Mouse (Mus musculus) erythroid progenitor cell, adult 5-6 weeks (primary cell): ENCODE measurements around the gene Mapkapk3. TPM values are rescaled to one million over a fixed set of nuclear protein-coding genes. Genes with fewer than 3 reads are reported as not detected.

Source experiments
- ATAC-seq: replicated peaks from 2 replicates; pipeline ENCODE4 v1.8.0; 2016; ENCODE audit warnings: moderate number of reproducible peaks, mild to moderate bottlenecking, moderate TSS enrichment, inconsistent platforms; ENCODE audit not compliant: poor library complexity, low FRiP score, severe bottlenecking
- total RNA-seq, 2 experiments: library from RNA; stranded (forward) in 1 of 2; stranded (reverse) in 1 of 2; fragments of 150-400 nt in 1 of 2; fragments of 186-747, 209-891 nt in 1 of 2; gene quantifications; 2 replicates each; pipeline versions ENCODE4 v1.2.3 to v1.2.4; 2015 to 2017; ENCODE audit warnings: low replicate concordance in 2 of 2

Gene Mapkapk3
- total RNA-seq (2015; ENCODE audit: low replicate concordance): 7.6 and 17.2 TPM in 2 replicates
- total RNA-seq (2017; ENCODE audit: low replicate concordance): 10.0 and 15.7 TPM in 2 replicates

DNA sequence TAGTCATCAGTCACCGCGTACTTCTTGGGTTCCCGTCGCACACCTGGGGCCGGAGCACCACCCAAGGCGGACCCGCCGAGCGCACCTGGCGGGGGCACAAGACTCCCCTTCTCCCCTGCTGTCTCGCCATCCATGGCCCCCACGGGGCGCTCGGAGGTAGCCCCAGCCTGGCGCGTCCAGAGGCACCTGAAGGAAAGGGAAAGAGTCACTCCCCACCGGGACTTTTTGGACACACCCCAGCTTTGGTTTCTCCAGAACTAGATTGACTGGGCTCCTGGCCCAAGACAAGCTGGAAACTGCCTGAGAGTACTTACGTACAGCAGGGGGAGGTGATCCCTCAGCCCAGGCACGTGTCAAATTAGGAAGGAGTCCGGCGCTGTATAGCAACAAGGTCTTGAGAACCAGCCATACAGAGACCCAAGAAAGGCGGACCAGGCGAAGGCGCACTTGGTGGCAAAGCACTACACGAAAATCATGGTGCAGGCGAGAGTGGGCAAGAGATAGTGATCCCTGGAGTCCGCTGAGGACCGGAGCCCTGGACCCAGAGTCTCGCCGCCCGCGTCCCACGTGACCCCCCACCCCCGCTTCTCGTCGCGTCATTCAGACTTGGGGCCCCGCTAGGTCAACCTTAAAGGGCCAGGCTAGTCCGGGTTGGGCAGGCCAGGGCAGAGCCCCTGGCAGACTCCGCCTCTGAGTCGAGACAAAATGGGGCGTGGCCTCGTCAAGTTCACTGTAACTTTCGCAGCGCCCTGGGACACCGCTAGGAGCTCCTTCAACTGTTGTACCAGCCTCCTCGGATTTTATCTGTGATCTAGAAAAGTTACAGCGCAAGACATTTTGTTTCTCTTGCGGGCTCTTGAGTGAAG lies at the start of gene Mapkapk3:
Mapkapk3 (minus strand) TSS at position 667 of the 866 bp plus-strand sequence.
- peak; percentile 79 for ATAC-seq

DNA sequence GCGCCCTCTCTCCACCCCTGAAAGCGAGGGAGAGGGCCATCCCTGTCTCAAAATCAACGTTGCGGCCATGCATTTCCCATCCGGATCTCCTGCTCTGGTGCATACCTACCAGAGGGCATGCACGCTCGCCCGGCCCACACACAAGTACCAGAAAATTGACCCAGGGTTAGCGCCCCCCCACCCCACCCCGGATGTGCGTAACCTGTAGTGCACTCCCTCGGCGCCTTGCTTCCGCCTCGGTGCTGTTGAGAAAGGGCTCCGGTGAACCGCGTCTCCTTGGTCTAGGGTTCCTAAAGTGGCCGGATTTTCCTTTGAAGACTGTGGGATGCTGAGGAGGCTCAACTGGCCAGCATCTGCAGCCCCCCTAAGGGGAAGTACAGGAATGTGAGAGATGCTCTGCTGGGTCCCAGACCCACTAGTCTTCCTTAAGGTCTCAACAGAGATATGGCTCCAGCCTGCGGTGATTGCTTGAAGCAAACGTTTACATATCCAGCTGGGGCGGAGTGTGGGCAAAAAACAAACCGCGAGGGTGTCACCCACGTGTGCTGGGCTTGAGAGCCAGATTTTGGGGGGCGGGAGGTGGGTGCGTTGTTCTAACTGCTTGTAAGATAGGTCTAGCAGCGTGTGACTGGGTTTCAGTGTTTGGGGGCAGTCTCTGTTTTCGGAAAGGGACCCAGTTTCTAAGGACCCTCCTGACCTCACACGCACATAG lies 48.7 kb upstream of the Mapkapk3 start, which contains the start of gene Hemk1:
Hemk1 (minus strand) TSS at position 179 of the 712 bp plus-strand sequence.
- peak; percentile 45; the same call in 1 of the 2 replicates for ATAC-seq

- ATAC-seq: no peak
Measured at GRCm38 (mm10) chr9:107336386-107336785, 46.7 kb upstream of the Mapkapk3 start.

DNA sequence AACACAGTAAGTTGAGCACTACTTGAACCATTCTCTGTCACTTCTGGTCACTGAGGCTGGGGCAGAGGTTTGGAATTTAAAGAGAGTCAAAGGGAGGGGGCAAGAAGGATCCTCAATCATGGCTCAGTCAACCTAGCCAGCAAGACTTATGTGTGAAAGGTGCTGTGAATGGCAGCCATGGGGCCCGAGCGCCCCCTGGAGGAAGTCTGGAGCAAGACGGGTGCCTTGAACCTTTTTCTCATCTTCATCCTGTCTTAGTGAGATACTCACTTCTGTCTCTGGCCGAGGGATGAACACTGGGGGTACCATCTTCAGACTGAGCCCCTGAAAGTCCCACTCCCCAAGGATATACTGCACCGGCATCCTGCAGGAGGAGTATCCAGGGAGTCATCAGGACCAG lies 46.2 kb upstream of the Mapkapk3 start:
- ATAC-seq: peak; percentile 73

- no peak for ATAC-seq
Measured at GRCm38 (mm10) chr9:107335046-107335445, 45.4 kb upstream of the Mapkapk3 start.

- no peak for ATAC-seq
Measured at GRCm38 (mm10) chr9:107334356-107334755, 44.7 kb upstream of the Mapkapk3 start.

- no peak for ATAC-seq
Measured at GRCm38 (mm10) chr9:107333686-107334085, 44.0 kb upstream of the Mapkapk3 start.

GRCm38 (mm10) chr9:107330791-107331190 lies 41.1 kb upstream of the Mapkapk3 start:
- ATAC-seq: no peak

GRCm38 (mm10) chr9:107327879-107328620 lies 38.4 kb upstream of the Mapkapk3 start:
- no peak for ATAC-seq

DNA sequence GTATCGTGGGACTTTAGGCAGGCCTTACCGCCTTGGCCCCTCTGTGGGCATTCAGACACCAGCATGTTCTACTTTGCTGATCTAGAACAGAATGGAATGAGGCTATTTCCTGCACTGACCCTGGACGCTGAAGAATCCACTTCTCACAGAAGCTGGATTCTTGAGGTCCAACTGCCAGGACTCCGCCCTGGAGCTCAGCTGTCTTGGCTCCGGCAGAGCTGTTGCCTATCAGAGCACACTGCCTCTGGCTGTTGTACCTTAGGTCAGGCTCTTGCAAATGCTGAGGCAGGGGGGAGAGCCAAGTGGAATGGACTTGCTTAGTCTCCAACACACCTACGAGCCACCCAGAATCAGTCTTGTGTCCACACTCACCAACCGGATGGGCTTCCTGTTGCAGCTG lies 36.2 kb upstream of the Mapkapk3 start:
- ATAC-seq: no peak

DNA sequence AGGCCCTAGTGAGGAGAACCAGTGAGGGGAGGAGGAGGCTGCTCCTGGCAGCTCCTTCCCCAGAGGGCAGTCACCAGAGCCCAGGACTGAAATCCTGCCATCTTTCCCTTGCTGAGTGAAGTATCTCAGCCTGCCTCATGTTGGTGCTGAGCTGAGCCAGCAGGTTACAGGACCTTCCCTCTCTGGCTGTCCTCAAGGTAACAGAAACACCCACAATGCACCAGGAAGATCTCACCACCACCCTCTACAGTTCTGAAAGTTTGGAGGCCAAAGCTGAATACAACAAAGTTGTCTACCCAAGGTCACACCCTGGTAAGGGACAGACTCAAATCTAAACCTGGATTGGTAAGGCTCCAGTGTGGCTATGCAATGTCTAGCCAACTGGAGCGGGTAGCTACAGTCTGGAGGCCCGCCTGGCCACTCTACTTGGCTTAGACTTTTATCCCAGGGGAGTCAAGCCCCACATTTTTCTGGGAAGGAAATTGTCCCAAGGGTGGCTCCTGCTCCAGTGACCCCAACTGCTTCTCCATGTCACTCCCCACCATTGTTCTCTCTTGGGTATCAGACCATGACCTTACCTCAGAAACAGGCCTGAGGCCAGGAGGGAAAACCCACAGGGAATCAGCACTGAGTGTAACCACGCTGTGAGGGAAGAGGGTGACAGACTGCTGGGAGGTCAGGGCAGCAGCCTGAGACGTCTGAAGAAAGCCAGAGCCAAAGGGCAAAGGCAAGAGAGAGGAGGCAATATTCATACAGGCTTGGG lies 35.3 kb upstream of the Mapkapk3 start:
- no peak for ATAC-seq

DNA sequence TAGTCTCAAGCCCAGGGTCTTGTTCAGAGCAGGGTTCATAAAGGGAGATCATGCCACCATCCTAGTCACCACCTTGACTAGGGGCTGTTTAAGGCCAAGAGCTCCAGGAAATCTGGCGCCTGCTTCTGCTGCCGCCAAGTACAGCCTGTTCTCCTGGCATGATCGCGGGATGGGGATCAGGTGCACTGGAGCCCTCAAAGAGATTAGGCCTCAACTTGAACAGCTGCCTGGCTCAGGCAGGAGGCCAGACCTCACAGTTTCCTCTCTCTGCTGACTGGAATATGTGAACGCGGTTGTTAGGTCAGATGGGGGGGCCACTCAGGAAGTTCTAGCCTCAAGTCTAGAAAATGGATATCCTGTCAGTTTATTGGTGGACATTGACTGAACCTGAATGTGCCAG lies 33.9 kb upstream of the Mapkapk3 start:
- no peak for ATAC-seq

DNA sequence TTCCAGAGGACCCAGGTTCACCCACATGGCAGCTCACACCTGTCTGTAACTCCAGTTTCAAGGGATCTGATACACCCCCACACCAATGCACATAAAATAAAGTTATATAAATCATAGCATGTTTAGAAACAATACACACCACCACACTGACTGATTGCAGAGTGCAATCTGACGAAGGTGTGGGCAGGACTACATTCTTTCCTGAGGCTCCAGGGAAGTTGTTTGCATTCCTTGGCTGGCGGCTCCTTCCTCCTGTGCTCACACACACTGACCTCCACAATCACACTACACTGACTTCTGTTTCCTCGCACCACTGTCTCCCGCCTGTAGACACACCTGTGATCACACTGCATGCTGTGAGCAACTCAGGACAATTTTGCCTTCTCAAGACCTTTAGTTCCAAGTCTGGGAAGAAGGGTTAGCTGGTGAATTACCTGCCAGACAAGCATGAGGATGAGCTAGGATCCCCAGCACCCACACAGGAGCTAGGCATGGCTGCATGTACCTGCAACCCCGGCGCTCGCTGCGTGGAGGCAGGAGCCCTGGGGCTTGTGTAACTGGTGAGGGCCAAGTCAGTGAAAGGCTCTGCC lies 32.9 kb upstream of the Mapkapk3 start:
- no peak for ATAC-seq

GRCm38 (mm10) chr9:107315791-107316190 lies 26.1 kb upstream of the Mapkapk3 start:
- no peak for ATAC-seq

DNA sequence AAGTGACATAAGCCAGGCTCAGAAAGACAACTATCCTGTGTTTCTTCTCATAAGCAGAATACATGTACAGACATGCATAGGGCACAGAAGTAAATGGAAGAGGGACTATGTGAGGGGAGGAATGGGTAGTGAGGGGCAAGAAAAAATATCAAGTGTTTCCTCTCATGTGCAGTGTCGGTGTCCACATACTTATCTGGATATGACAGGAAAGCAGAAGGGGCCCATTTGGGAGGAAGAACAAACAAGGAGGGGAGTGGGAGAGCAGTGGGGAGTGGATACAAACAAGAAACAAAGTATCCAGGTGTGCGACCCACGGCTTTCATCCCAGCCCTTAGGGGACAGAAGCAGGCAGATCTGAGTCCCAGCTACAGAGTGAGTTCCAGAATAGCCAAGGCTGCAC lies 24.2 kb upstream of the Mapkapk3 start:
- ATAC-seq: no peak

GRCm38 (mm10) chr9:107312811-107313584 lies 23.3 kb upstream of the Mapkapk3 start:
- ATAC-seq: peak; percentile 90

- ATAC-seq: no peak
Measured at GRCm38 (mm10) chr9:107309600-107309999, 19.9 kb upstream of the Mapkapk3 start.

GRCm38 (mm10) chr9:107309171-107309570 lies 19.5 kb upstream of the Mapkapk3 start:
- ATAC-seq: no peak
